Mouse (Mus musculus) hindbrain, embryonic 15.5 days (tissue): ENCODE results near the gene Micu1. TPM values are rescaled to one million over a fixed set of nuclear protein-coding genes. Genes with fewer than 3 reads are reported as not detected.
A peak's percentile ranks its signal among the peaks of the same experiment; 100 is the strongest.

Experiments
- ATAC-seq: fragments of 200-750 bp; cut with Nextera tagmentation; 2 replicates; pipeline ENCODE4 v1.8.0; 2017; ENCODE audit warnings: low read depth, moderate number of reproducible peaks, moderate TSS enrichment; ENCODE audit not compliant: low FRiP score
- H3K27ac ChIP-seq: fragments of 300-500 bp; sonication (generic); replicated peaks from 2 replicates; pipeline ENCODE4 v1.5.1; 2015; ENCODE audit warnings: mild to moderate bottlenecking, inconsistent platforms
- H3K27me3 ChIP-seq: fragments of 300-500 bp; sonication (generic); 2 replicates; pipeline ENCODE4 v1.6.1; 2015; ENCODE audit warnings: control low read depth, inconsistent platforms
- H3K36me3 ChIP-seq: fragments of 300-500 bp; sonication (generic); 2 replicates; pipeline ENCODE4 v1.6.1; 2015; ENCODE audit warnings: control low read depth, inconsistent platforms
- H3K4me1 ChIP-seq: fragments of 300-500 bp; sonication (generic); replicated peaks from 2 replicates; pipeline ENCODE4 v1.6.1; 2015; ENCODE audit warnings: control low read depth, inconsistent platforms
- H3K4me2 ChIP-seq: fragments of 300-500 bp; sonication (generic); 2 replicates; pipeline ENCODE4 v1.6.1; 2015; ENCODE audit warnings: moderate library complexity, mild to moderate bottlenecking, inconsistent platforms
- H3K4me3 ChIP-seq: fragments of 300-500 bp; sonication (generic); 2 replicates; pipeline ENCODE4 v1.5.1; 2015; ENCODE audit warnings: mild to moderate bottlenecking, inconsistent platforms
- H3K9ac ChIP-seq: fragments of 300-500 bp; sonication (generic); 2 replicates; pipeline ENCODE4 v1.6.1; 2015; ENCODE audit warnings: inconsistent platforms
- H3K9me3 ChIP-seq: fragments of 300-500 bp; sonication (generic); 2 replicates; pipeline ENCODE4 v1.6.1; 2016; ENCODE audit warnings: control low read depth, inconsistent platforms
- whole genome bisulfite sequencing: fragments of 180-500 bp; shearing (Covaris S2); methylation state at CpG from one replicate; pipeline ENCODE4 v1.1.7; 2015; 5-methylcytosine and 5-hydroxymethylcytosine counted together
- polyA plus RNA-seq: library from polyadenylated mRNA; unstranded; fragments of >200 nt; fragmentation: Nextera tagmentation; extraction: Ambion mirVana; gene quantifications from 2 replicates; pipeline ENCODE4 v1.2.1, GENCODE M21; 2015

The Micu1 gene
- polyA plus RNA-seq, 1 experiment from 2014 or later, result 79.7 TPM

- Histone ChIP-seq H3K9ac (no peak overlapping the region), H3K9me3 (no peaks in the 10 kb centered on the region), H3K4me1 (peaks cover 6% of the 10 kb centered on the region; the same call in 1 of the 2 replicates), H3K27ac (no peak overlapping the region), H3K27me3 (no peaks in the 10 kb centered on the region), H3K4me3 (no peak overlapping the region), H3K4me2 (no peak overlapping the region), H3K36me3 (no peaks in the 10 kb centered on the region)
- 79% methylated on average over 6 of the region's 6 CpGs for WGBS
- no peak for ATAC-seq
These were observed 144.1 kb downstream of the Micu1 start for GRCm38 (mm10) chr10:59846416-59846815.

- no peak for ATAC-seq
- H3K27ac ChIP-seq, result no peak overlapping the region
- H3K9me3 ChIP-seq, result no peaks in the 10 kb centered on the region
- H3K4me1 ChIP-seq, result peaks cover 2% of the 10 kb centered on the region; the same call in 1 of the 2 replicates
- H3K36me3 ChIP-seq, result no peaks in the 10 kb centered on the region
- 83% methylated on average over 11 of the region's 11 CpGs for WGBS
- H3K9ac ChIP-seq, result no peak overlapping the region
- no peak overlapping the region for H3K4me3 ChIP-seq
- H3K4me2 ChIP-seq, result no peak overlapping the region
- H3K27me3 ChIP-seq, result no peaks in the 10 kb centered on the region
These were observed 146.0 kb downstream of the Micu1 start for GRCm38 (mm10) chr10:59848079-59848877.

- Histone ChIP-seq H3K4me1 (no peaks in the 10 kb centered on the region), H3K27ac (no peak overlapping the region), H3K27me3 (no peaks in the 10 kb centered on the region), H3K9me3 (no peaks in the 10 kb centered on the region), H3K4me3 (no peak overlapping the region), H3K36me3 (no peaks in the 10 kb centered on the region), H3K9ac (no peak overlapping the region), H3K4me2 (no peak overlapping the region)
- no peak for ATAC-seq
- WGBS, result 67% methylated on average over 9 of the region's 9 CpGs
These were observed 146.7 kb downstream of the Micu1 start for GRCm38 (mm10) chr10:59848953-59849352.

GRCm38 (mm10) chr10:59849371-59849770 lies 147.1 kb downstream of the Micu1 start:
- WGBS, result 81% methylated on average over 7 of the region's 7 CpGs
- no peaks in the 10 kb centered on the region for H3K27me3 ChIP-seq
- H3K9ac ChIP-seq, result no peak overlapping the region
- no peaks in the 10 kb centered on the region for H3K4me1 ChIP-seq
- no peak for ATAC-seq
- H3K9me3 ChIP-seq, result no peaks in the 10 kb centered on the region
- H3K27ac ChIP-seq, result no peak overlapping the region
- no peaks in the 10 kb centered on the region for H3K36me3 ChIP-seq
- no peak overlapping the region for H3K4me3 ChIP-seq
- H3K4me2 ChIP-seq, result no peak overlapping the region

- no peaks in the 10 kb centered on the region for H3K9me3 ChIP-seq
- H3K4me3 ChIP-seq, result no peak overlapping the region
- H3K4me1 ChIP-seq, result 0 out of 2 replicates have a peak, but pooled peaks cover 6% of the 10 kb centered on the region
- WGBS, result 88% methylated on average over 5 of the region's 5 CpGs
- ATAC-seq, result no peak
- no peaks in the 10 kb centered on the region for H3K27me3 ChIP-seq
- no peak overlapping the region for H3K4me2 ChIP-seq
- no peak overlapping the region for H3K9ac ChIP-seq
- no peaks in the 10 kb centered on the region for H3K36me3 ChIP-seq
- H3K27ac ChIP-seq, result no peak overlapping the region
These were observed 154.9 kb downstream of the Micu1 start for GRCm38 (mm10) chr10:59857157-59857556.

GRCm38 (mm10) chr10:59860684-59861083 lies 158.4 kb downstream of the Micu1 start:
- Histone ChIP-seq H3K4me3 (no peak overlapping the region), H3K27ac (no peak overlapping the region), H3K4me2 (no peak overlapping the region), H3K36me3 (no peaks in the 10 kb centered on the region), H3K27me3 (no peaks in the 10 kb centered on the region), H3K4me1 (peaks cover 29% of the 10 kb centered on the region), H3K9me3 (no peaks in the 10 kb centered on the region), H3K9ac (no peak overlapping the region)
- 70% methylated on average over 9 of the region's 9 CpGs for WGBS
- no peak for ATAC-seq

GRCm38 (mm10) chr10:59861201-59861600 lies 158.9 kb downstream of the Micu1 start:
- ATAC-seq, result no peak
- 87% methylated on average over 10 of the region's 10 CpGs for WGBS
- no peaks in the 10 kb centered on the region for H3K9me3 ChIP-seq

GRCm38 (mm10) chr10:59862816-59863440 lies 160.7 kb downstream of the Micu1 start:
- WGBS, result 74% methylated on average over 6 of the region's 6 CpGs
- Histone ChIP-seq H3K4me1 (peaks cover 29% of the 10 kb centered on the region), H3K36me3 (no peaks in the 10 kb centered on the region), H3K4me2 (no peak overlapping the region), H3K27me3 (no peaks in the 10 kb centered on the region), H3K4me3 (no peak overlapping the region), H3K27ac (no peak overlapping the region), H3K9me3 (no peaks in the 10 kb centered on the region), H3K9ac (no peak overlapping the region)
- no peak for ATAC-seq

More at GRCm38 (mm10) chr10:59861201-59861600, 158.9 kb downstream of the Micu1 start:
- H3K27ac ChIP-seq, result no peak overlapping the region
- H3K4me3 ChIP-seq, result no peak overlapping the region
- no peak overlapping the region for H3K9ac ChIP-seq
- H3K4me2 ChIP-seq, result no peak overlapping the region
- no peaks in the 10 kb centered on the region for H3K27me3 ChIP-seq
- H3K4me1 ChIP-seq, result peaks cover 29% of the 10 kb centered on the region
- no peaks in the 10 kb centered on the region for H3K36me3 ChIP-seq

- no peak for ATAC-seq
- no peak overlapping the region for H3K9ac ChIP-seq
- 29% methylated on average over 4 of the region's 4 CpGs for WGBS
These were observed 161.3 kb downstream of the Micu1 start for GRCm38 (mm10) chr10:59863620-59864019.

GRCm38 (mm10) chr10:59864232-59864875 lies 162.1 kb downstream of the Micu1 start:
- 48% methylated on average over 19 of the region's 19 CpGs for WGBS
- no peak overlapping the region for H3K9ac ChIP-seq

More at GRCm38 (mm10) chr10:59863620-59864019, 161.3 kb downstream of the Micu1 start:
- Histone ChIP-seq H3K9me3 (no peaks in the 10 kb centered on the region), H3K4me2 (no peak overlapping the region), H3K27ac (no peak overlapping the region), H3K36me3 (no peaks in the 10 kb centered on the region), H3K4me1 (peaks cover 29% of the 10 kb centered on the region), H3K27me3 (no peaks in the 10 kb centered on the region), H3K4me3 (no peak overlapping the region)

GRCm38 (mm10) chr10:59864884-59865726 lies 162.8 kb downstream of the Micu1 start:
- H3K9ac ChIP-seq, result no peak overlapping the region
- no peaks in the 10 kb centered on the region for H3K27me3 ChIP-seq
- WGBS, result 40% methylated on average over 13 of the region's 13 CpGs
- peak; percentile 80 for ATAC-seq
- H3K27ac ChIP-seq, result no peak overlapping the region
- H3K4me1 ChIP-seq, result peaks cover 23% of the 10 kb centered on the region
- no peaks in the 10 kb centered on the region for H3K9me3 ChIP-seq
- H3K4me3 ChIP-seq, result no peak overlapping the region
- H3K36me3 ChIP-seq, result no peaks in the 10 kb centered on the region
- H3K4me2 ChIP-seq, result no peak overlapping the region

More at GRCm38 (mm10) chr10:59864232-59864875, 162.1 kb downstream of the Micu1 start:
- ATAC-seq, result peak; percentile 48; the same call in 1 of the 2 replicates
- no peak overlapping the region for H3K4me2 ChIP-seq
- H3K4me1 ChIP-seq, result peaks cover 29% of the 10 kb centered on the region
- H3K27ac ChIP-seq, result no peak overlapping the region
- H3K4me3 ChIP-seq, result no peak overlapping the region
- H3K9me3 ChIP-seq, result no peaks in the 10 kb centered on the region
- H3K36me3 ChIP-seq, result no peaks in the 10 kb centered on the region
- H3K27me3 ChIP-seq, result no peaks in the 10 kb centered on the region
